Mouse (Mus musculus) retina, embryonic 14.5 days (tissue): Measurements from ENCODE around the gene Tcp11l1.

Source experiments
- DNase-seq: peaks from one replicate; pipeline ENCODE4 v3.0.0-alpha.2; 2015; ENCODE audit warnings: low spot score

Tcp11l1 gene

GRCm38 (mm10) chr2:104711585-104712485 lies at the start of gene Tcp11l1:
TSS of gene Tcp11l1 (minus strand) at chr2:104712169.
- peak; percentile 72 for DNase-seq

DNA sequence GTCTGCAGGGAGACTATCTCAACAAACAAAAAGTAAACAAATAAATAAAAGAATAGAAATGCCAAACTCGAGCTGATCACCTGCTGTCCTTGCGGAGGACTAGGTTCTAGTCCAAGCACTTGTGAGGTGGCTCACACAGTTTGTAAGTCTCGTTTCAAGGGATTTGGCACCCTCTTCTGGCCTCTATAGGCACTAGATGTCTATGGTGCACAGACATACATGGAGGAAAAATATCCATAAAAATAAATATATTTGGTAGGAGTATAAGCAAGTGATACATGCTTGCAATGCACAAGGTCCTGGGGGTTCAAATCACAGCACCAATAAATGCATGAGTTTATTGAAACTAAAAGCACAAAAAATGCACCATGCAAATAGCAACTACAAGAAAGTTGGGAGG lies 38.6 kb upstream of the Tcp11l1 start:
- DNase-seq: peak; percentile 54

DNA sequence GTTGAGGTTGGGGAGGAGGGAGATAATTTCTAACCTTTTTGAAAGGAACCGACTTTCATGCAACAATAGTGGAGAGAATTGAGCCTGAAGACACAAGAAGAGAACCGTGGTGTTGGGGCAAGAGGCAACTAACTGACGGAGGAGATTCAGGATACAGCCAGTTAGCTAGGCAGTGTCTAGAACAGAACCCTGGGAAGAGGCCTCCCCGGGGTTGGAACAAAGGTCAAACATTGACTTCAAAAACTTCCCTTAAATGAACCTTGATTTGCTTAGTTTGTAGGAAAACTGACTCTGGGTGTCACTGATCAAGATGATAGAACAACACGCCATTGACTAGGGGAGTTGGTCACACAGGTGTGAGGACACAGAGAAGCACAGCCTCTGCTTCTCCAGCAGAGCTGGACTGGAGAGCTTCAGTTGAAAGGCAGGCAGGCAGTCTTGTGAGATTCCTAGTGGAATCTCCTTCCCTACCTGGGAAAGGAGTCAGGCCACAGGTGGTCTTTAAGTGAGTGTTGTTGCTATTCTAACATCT lies 36.7 kb upstream of the Tcp11l1 start:
- DNase-seq: no peak

GRCm38 (mm10) chr2:104746251-104746650 lies 34.3 kb upstream of the Tcp11l1 start:
- DNase-seq: no peak

- DNase-seq: no peak
Observed at GRCm38 (mm10) chr2:104743971-104744370, 32.0 kb upstream of the Tcp11l1 start.

DNA sequence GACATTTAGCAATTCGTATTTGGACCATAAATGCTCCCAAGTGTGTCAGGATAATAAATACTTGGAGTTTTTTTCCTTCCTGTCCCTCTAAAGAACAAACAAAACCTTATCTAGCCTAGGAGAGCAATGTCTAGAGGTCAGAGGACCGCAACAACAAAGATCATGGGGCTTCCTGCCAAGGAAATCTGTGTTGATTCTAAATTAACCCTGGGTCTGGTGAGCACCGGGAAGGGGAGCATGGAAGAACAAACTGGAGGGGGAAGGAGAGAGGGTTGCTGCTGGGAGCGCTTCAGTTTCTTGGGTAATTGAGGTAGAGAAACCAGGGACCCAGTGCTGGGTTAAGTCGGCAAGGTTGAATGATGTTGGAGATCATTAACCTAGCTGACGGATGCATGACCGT lies 31.2 kb upstream of the Tcp11l1 start:
- no peak for DNase-seq

DNA sequence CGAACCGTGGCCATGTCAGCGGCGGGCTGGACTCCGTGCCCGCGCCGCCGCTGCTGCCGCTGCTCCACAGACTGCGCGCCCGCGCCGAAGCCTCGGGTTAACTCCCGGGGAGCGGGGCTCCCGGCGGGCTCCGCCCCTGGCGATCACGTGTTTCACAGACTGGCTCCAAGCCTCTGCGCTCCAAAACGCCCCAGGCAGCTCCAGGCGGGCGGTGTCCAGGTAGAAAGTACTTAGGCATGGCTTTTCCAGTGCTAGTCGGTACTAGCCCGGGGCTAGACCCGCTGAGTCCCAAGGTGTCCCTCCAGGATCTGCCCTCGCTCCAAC lies 30.7 kb upstream of the Tcp11l1 start, which contains the start of gene Depdc7:
Gene Depdc7, minus strand, starts transcription at position 138 of the 324 bp plus-strand sequence.
- peak; percentile 94 for DNase-seq

DNA sequence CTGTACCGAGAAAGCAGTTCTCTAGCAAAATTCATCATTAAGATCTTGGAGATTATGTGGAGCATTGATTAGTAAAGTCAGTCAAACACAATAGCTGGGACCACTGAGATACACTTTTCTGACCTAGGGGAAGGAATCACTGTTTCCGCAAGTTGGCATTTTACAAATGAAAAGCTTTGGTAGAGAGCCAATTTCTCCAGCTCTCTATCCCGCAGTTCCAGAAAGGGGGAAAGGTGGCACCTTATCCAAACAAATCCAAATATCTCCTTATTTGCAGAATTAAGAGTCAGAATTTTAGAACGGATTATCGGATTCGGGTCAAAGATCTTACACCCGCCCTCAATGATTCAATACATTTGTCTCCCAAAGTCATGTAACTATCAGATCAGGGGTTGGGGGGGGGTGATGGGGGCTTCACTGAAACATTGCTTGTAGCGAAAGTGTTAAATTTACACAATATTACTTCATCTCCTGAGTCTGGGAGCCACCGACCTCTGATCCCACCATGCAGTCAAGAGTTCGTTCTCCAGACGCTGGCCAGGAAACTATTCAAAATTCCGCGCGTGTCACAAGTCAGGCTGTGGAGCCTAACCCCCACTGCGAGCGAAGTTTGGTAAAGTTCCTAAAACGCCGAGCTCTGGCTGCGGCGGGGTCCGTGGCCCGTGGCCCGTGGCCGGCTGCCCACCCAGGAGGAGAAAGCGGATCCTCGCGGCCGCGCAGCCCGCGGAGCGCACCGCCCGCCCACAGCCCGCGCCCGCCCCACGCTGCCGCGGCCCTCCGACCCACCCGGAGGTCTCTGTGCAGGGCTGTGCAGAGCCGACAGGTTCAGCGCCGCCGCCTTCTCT lies 30.1 kb upstream of the Tcp11l1 start:
- DNase-seq: no peak

DNA sequence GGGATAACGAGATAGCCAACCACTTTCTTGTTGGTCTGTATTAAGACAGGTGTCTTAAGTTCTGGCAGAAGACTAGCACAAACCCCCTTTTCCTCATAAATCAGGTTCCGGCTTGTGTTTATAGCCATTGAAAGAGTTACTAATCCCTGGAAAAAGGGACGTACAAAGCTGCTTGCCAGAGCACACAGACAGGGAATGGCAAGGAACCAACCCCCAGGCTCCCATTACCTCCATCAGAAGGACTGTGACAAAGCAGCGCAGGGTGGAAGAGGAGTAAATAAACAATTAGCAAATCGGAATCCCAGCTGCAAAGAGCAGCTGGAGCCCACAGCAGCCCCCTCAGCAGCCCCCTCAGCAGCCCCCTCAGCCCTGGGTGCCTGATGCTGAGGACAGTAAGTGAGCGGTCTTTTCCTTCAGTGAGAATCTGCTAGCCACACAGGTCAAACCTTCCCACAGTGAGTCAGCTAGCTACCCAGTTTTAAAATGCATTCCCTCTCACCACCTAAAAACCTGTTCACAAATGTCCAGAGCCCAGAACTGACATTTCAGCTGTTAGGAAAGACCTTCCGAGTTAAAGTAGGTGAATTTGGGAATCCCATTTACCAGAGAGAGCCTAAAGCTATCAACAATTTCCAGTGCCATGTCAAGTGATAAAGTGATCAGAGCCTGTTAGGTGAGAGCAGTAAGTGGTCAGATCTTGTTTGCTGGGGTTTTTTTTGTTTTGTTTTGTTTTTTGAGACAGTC lies 29.2 kb upstream of the Tcp11l1 start:
- no peak for DNase-seq

DNA sequence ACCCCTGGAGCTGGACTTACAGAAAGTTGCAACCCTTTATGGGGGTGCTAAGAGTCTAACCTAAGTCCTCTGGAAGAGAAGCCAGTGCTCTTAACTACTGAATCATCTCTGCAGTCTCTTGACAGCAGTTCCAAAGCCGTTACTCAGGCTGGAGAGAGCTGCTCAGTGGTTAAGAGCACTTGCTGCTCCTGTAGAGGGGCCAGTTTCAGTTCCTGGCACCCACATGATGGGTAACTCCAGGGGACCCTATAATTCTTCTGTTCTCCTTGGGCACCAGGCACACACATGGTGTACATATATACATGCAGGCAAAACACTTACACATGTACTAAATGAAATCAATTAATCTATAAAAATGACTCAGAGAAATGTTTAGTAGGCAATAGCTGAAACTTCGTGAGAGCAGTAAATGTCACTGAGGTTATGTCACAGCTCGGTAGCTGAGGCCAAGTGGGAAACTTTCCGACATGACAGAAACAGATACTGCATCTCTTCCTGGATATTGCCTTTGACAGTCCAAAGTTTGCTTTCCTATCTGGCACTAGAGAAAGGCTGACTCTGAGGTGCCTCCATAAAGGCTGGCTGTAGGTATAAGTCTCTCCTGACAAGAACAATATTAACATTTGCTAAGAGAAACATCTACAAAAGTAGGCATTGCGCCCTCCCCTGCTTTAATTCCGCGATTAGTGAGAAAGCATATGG lies 28.4 kb upstream of the Tcp11l1 start:
- DNase-seq: no peak

GRCm38 (mm10) chr2:104739691-104740090 lies 27.7 kb upstream of the Tcp11l1 start:
- no peak for DNase-seq

- DNase-seq: no peak
Observed at GRCm38 (mm10) chr2:104736241-104736640, 24.3 kb upstream of the Tcp11l1 start.

DNA sequence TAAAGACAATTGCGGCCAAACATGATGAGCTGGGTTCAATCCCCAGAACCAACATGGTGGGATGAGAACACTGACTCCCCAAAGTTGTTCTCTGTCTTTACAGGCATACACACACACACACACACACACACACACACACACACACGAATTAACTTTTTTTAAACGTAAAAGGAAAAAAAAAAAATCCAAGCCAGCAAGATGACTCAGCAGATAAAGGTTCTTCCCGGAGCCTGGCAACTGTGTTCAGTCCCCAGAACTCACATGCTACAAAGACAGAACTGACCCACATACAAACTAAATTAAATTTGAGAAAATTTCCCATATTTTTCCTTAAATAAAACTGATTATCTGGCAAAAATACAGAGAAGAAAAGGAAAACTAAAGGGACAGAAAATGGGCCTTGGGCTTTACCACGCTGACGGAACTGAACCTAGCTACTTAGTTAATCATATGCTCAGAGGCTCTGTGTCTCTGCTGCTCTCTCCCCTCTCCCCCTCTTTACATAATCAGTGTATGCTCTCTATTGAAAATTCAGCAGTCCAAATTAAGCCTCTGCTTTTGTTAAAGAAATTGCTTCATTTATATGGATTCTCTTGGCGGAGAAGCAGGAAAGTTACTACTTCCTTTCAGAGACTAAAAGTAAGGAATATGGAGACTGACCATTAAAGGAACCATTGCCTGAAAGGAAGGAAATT lies 20.7 kb upstream of the Tcp11l1 start:
- DNase-seq: no peak

DNA sequence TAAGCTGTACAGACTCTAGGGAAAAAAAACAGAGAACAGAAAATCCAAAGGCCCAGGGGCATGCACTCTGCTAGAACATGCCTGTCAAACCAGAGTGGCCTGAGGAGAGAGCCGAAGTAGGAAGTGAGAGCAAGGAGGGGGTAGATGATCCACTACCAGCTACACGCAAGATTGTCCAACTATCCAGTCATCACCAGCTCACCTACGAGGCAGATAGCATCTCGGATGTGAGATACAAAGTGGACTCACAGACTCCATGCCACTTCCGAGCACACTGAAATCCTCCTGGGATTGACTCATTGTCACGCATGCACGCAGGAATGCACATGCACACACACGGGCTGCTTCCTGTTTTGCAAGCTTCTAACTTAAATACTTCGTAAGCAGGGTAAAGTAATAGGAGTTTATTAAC lies 20.1 kb upstream of the Tcp11l1 start:
- no peak for DNase-seq

GRCm38 (mm10) chr2:104727369-104727768 lies 15.4 kb upstream of the Tcp11l1 start:
- no peak for DNase-seq

DNA sequence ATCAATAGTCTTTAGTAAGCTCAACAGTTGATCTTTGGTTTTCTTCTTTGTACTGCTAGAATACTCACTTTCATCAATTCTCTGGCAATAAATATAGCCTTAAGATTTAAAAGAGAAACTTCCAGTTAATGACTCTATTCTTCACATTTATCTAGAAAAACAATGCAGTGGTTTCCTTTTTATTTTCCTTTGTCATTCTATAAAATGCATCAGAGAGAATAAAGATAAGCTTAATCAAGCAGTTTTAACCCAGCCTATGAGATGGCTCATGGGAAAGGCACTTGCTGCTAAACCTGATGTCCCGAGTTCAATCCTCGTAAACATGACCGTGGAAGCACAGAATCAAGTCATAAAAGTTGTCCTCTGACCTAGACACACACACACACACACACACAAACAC lies 10.1 kb upstream of the Tcp11l1 start:
- DNase-seq: no peak

DNA sequence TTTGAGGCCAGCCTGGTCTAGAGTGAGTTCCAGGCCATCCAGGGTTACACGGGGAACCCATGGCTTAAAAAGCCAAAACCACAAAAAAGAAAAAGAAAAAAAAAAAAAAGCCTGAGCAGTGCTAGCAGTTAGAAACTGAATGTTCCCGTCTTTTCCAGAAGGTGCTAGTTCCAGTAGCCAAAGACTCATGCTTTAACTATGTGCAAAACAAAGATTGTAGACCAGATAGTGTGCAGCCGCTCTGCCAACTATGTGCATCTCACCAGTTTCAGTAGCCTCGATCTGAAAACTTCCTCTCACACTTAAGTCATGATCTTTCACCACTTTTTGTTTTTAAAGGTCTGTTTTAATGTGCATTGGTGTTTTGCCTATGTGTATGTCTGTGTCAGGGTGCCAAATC lies 5.9 kb upstream of the Tcp11l1 start:
- DNase-seq: no peak

DNA sequence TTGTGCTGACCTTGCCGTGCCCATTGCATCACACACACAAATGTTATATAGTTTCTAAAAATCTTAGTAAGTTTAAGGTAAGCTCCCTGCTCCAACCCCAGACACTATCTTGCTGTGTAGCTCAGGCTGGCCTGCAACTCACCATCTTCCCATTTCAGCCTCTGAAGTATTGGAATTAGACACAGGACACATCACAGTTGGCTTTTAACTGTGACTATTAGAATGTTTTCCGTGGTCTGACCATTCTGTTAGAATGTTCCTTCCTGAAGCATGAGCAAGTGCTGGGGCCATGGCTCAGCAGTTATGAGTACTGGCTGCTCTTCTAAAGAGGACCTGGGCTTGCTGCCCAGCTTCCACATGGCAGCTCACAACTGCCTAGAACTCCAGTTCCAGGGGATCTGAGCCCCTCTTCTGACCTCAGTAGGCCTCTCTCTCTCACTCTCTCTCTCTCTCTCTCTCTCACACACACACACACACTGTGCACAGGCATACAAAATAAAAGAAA lies 5.3 kb upstream of the Tcp11l1 start:
- no peak for DNase-seq

DNA sequence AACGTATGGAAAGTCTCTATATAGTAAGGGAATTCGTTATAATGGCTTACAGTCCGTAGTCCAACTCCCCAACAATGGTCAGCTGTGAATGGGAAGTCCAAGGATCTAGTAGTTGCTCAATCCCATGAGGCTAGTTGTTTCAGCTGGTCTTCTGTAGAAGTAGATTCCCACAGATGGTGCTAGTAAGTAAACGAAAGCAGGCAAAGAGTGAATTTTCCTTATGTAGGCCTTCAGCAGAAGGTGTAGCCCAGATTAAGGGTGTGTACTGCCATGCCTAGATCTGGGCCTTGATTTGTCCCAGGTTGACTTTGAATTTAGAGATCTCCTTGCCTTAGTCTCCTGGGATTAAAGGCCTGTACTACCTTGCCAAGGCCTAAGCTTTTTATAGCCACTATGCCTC lies 4.3 kb upstream of the Tcp11l1 start, which contains the start of gene Pin1rt1:
Gene Pin1rt1, minus strand, starts transcription at position 101 of the 400 bp plus-strand sequence.
- DNase-seq: no peak

DNA sequence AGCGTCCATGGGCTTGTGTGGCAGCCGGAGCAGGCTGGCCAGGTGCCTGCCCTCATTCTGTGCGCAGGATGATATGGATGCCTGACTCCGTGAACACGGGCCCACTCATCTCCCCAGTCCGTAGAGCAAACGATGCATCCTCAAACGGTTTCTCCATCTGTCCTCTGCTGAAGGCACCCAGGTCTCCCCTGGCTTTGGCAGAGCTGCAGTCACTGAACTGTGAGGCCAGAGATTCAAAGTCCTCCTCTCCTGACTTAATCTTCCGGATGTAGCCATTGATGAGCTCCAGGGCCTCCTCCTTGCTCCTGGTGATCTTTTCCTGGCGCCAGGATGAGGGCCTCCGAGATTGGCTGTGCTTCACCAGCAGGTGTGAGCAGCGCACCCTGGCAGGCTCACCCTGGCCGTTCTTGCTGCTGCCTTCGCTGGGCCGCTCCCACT lies 2.3 kb upstream of the Tcp11l1 start:
- peak; percentile 17 for DNase-seq

DNA sequence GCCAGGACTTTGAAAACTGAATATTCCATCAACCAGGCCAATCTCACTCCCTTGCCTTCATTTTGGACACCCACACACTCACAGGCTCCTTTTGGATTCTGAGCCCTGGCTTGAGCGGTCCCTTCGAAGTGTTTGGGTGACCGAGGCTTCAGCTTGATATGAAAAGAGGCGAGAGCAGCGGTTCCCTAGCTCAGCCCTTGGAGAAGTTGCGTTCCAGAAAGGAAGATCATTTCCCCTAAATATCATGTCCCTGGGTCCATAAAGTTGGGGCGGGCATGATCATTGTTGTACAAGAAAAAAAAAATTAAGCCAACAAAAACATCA lies 479 bp upstream of the Tcp11l1 start:
- no peak for DNase-seq
